Mouse (Mus musculus) heart, postnatal 36 days (tissue): ENCODE measurements at regions not wholly inside any gene's neighbourhood (a gene's known extent, or its start where the extent isn't known, plus 50 kb on each side); places are given as distances from the start of the nearest gene placed in this dataset.

Experiments
- DNase-seq, 2 experiments: peaks; one replicate each; pipeline ENCODE4 v3.0.0; 2021 to 2022
- intact Hi-C: fragments of 180-260 bp; cut with DNase I; formaldehyde crosslinking; loops from one replicate; pipeline ENCODE4 v1.15.1; 2025

- no peak for DNase-seq
- intact Hi-C loops: no loop called here
Observed at GRCm38 (mm10) chr9:120628794-120629560, 57.7 kb downstream of the Rpl14 start.

DNA sequence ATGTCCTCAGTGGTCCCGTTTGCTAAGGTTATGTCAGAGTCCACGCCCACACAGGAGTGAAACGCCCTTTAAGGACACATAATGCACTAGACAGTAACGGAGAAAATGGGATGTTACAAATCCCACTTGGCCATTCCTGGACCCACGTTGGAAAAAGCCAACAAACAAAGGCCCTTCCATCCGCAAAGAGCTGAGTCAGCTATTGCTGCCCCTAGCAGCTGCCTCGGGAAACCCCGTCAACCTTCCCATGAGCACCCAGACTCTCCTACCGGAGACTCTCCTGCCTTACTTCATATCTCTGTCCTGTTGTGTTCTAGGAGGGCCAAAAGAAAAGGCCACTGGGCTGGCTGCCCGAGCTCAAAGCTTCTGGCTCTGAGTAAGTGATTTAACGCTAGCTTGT is 58.4 kb downstream of the Rpl14 start:
- no peak for DNase-seq
- intact Hi-C loops: no loop called here

DNA sequence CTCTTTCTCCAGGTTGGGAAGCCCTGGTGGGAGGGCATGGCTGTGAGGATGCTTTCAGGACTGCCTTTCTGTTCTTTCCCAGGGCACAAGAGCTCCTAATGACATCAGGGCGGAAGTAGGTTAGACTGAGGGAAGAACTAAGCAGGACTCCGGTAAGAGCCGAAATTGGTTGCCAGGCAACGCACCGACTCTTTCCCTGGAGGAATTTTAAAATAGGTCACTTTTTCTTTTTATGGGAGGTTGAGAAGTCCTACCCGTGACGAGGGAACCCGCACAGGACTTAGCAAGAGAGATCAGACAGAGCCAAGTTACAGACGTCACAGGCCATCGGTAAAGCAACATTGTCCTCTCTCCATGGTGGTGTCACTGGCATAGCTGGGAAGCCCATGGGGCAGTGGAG is 61.6 kb downstream of the Rpl14 start:
- no peak for DNase-seq
- intact Hi-C loops: no loop called here

DNA sequence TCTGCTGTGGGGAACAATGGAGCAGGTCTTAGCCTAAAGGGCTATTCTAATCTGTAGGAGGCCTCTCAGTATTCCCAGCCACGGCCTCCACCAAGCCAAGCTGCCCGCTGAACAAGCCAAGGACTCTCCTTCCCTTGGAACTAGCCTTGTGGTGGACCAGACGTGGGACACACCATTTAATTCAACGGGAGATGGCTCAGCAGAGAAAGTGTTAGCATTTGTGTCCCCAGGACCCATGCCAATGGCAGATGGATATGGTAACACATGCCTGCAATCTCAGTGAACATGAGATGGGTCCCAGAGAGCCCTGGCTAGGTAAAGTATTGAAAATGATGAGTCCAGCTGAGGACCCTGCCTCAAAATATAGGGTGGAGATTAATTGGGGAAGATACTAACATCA is 71.4 kb downstream of the Rpl14 start:
- no peak for DNase-seq
- intact Hi-C loops: no loop called here

GRCm38 (mm10) chr9:120643371-120643770 is 72.1 kb downstream of the Rpl14 start:
- DNase-seq: no peak
- intact Hi-C loops: no loop called here

DNA sequence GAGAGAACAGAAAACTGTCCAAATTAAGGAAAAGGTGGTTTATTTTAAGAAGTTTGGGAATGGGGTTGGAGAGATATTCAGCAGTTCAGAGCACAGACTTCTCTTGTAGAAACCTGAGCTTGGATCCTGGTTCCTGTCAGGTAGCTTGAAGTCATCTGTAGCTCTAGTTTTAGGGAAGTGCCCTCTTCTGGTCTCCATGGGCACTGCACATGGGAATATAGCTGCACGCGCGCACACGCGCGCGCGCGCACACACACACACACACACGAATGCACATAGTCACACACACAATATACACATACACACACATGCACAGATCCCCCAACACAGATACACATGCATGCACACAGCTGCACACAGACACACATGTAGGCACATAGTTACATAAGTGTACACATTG is 74.5 kb downstream of the Rpl14 start:
- intact Hi-C loops: loop anchor here (1.0 kb wide), 1 partner anchor 41 kb away; no protein-coding TSS in a partner anchor
- no peak for DNase-seq

DNA sequence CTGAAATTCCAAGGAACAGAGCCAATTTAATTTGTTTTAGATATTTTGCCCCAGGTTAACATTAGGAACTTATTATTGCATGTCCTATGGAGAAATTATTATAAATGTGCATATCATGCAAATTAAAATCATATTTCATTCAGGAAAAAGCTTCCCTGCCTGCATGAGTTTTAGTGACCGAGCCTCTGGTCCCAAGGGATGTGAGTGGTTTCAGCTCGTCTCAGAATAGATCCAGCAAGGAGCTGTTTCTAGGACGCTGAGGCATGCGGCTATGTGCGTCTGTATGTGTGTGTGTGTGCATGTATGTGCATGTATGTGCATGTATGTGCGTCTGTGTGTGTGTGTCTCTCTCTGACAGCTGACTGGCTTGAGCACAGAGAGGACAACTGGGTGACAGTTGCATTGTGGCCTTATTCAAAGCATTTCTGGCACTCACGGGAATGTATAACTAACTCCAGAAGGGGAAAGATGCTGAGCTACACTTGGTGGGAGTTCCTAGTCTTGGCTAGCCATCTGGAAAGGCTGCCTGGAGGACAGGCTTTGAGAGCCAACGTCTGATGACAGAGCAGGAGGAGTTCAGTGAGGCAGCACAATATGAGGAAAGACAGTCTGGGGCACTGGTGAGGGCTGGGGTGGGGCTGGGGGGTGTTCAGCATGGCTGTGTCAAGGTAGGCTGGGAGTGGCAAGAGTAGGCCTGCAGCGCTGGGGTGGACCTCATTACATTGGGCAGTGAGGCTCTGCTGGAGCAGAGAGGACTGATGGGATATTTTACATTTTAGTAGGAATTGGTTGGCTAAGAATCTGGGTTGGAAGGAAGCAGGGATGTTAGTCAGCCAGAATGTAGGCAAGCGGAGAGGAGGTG is 75.8 kb downstream of the Rpl14 start:
- intact Hi-C loops: loop anchor here (1.0 kb wide), 1 partner anchor 43 kb away; no protein-coding TSS in a partner anchor

GRCm38 (mm10) chr9:120647668-120647955 is 76.4 kb downstream of the Rpl14 start:
- intact Hi-C loops: no loop called here
- DNase-seq: no peak

More for the DNA sequence above, 75.8 kb downstream of the Rpl14 start:
- DNase-seq: no peak

DNA sequence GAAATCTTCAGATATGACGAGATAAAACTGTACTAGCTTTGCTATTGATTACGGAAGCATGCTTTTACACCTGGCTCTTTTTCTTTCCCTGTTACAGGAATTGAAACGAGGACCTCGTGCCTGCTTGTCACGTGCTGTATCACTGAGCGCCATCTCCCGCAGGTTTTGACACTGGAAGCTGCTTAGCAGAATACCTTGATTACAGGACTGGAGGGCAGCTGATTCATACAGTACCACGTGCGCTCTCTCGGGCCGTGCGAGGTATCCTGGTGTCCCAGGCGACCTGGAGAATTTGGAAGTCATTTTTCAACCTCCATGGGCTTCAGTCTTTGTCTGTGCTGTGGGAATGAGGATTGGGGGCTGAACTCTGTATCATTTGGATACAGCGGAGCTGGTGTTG is 81.5 kb downstream of the Rpl14 start:
- intact Hi-C loops: no loop called here

DNA sequence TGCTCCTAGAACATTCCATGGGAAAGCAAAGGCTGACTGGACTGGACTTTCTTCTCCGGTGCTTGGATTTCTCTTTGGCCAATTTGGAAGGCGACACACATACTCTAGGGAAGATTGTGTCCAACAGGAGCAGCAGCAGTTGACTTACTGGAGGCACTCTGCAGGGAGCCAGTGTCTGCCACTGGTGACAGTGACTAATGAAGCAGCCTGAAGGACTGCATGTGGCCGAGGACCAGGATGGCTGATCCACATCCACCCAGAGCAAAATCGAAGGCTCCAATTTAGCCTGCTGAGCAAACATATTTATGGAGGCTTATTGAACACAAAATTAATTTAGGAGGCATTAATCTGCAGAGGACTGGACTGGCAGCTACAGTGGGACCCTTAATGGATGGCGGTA is 81.9 kb downstream of the Rpl14 start:
- intact Hi-C loops: no loop called here
- no peak for DNase-seq

More for the DNA sequence above, 81.5 kb downstream of the Rpl14 start:
- no peak for DNase-seq

DNA sequence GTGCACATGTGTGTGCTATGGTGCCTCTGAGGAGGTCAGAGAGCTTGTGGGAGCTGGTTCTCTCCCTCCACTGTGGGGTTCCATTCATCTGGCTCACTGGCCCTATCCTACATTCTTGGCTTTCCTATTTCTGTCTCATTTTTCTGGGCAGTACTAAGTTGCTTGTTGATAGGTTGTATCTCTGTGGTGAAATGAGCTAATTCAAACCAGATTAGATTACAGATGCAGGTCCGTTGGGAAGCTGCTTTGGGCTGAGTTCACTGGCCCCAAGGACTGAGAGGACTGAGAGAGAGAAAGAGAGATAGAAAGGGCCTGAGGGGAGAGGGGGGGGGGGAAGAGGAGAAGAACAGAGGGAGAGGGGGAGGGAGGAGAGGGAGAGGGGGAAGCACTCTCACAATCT is 83.5 kb downstream of the Rpl14 start:
- intact Hi-C loops: loop anchor here (5.0 kb wide), 1 partner anchor 78 kb away; no protein-coding TSS in a partner anchor

GRCm38 (mm10) chr9:120656976-120657375 is 85.7 kb downstream of the Rpl14 start:
- intact Hi-C loops: loop anchor here (5.0 kb wide), 1 partner anchor 75 kb away; no protein-coding TSS in a partner anchor
- peak in 1 of 2 experiments; percentile 54 for DNase-seq

More for the DNA sequence above, 83.5 kb downstream of the Rpl14 start:
- DNase-seq: no peak

DNA sequence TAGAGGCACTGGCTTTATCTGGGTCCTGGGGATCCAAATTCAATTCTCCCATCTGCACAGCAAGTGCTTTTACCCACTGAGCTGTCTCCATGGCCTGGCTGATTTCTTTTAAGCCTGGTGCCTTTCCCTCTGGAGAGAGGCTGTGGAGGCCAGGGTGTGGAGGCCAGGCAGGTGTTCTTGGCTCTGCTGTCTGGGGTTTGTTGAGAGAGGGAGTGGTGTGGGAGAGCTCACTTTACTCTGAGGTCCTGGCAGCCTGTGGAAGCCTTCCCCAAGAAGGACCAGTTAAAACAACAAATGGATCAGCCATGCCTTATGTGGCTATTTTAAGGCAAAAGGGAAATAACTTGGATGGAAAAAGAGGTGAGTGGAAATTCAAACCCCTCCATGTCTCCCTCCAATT is 86.5 kb downstream of the Rpl14 start:
- intact Hi-C loops: loop anchor here (2.0 to 5.0 kb wide), 2 partner anchors 55 to 75 kb away; no protein-coding TSS in a partner anchor
- DNase-seq: no peak

GRCm38 (mm10) chr9:120658576-120658975 is 87.3 kb downstream of the Rpl14 start:
- intact Hi-C loops: loop anchor here (2.0 to 5.0 kb wide), 2 partner anchors 56 to 74 kb away; no protein-coding TSS in a partner anchor
- DNase-seq: peak in 1 of 2 experiments; percentile 29

DNA sequence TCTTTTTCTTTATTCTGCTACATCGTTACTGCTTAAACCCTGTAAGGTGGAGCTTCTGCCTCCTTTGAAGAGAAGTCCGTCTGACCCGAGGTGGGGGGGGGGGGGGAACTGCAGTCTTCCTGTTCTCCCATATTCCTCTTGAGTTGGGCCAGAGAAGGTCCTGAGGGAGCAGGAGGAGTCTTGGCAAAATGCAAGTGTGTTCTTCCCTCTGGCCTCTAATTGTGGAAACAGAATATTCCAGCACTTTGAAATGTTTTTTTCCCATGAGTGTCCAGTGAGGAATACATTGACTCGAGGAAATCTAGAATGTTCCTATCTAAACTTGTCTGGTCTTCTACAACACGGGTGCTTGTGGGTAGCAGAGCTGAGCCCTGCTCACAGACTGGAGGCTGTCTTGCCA is 90.0 kb downstream of the Rpl14 start:
- DNase-seq: no peak
- intact Hi-C loops: loop anchor here (1.0 kb wide), 1 partner anchor 30 kb away; no protein-coding TSS in a partner anchor

- DNase-seq: no peak
- intact Hi-C loops: loop anchor here (1.0 kb wide), 1 partner anchor 30 kb away; no protein-coding TSS in a partner anchor
Observed at GRCm38 (mm10) chr9:120661641-120662227, 90.5 kb downstream of the Rpl14 start.

- intact Hi-C loops: no loop called here
- no peak for DNase-seq
Observed at GRCm38 (mm10) chr9:120663181-120663580, 91.9 kb downstream of the Rpl14 start.

GRCm38 (mm10) chr9:120664086-120664485 is 92.8 kb downstream of the Rpl14 start:
- intact Hi-C loops: no loop called here
- no peak for DNase-seq

- intact Hi-C loops: no loop called here
- no peak for DNase-seq
Observed at GRCm38 (mm10) chr9:120672452-120672851, 101.2 kb downstream of the Rpl14 start.

GRCm38 (mm10) chr9:120674855-120675254 is 103.6 kb downstream of the Rpl14 start:
- intact Hi-C loops: no loop called here

More at GRCm38 (mm10) chr9:120674855-120675254, 103.6 kb downstream of the Rpl14 start:
- no peak for DNase-seq
